Mouse (Mus musculus) v-Abl transformed pro-B cells (cell line): Measurements from ENCODE around the gene Tns1.

ENCODE experiments used
- in situ Hi-C, 2 experiments: fragments of 400-800 bp; cut with MboI; formaldehyde crosslinking; loops; one replicate each; pipeline ENCODE4 v1.15.1; 2025; ENCODE audit not compliant: unreplicated experiment in 2 of 2

Gene Tns1

GRCm38 (mm10) chr1:74123215-74123614, 1.0 kb downstream of the Tns1 start:
- in situ Hi-C loops = no loop called here

GRCm38 (mm10) chr1:74121821-74122576, 2.2 kb downstream of the Tns1 start:
- in situ Hi-C loops = no loop called here

GRCm38 (mm10) chr1:74121138-74121537, 3.1 kb downstream of the Tns1 start:
- in situ Hi-C loops = no loop called here

- in situ Hi-C loops = no loop called here
These were observed 5.1 kb downstream of the Tns1 start for GRCm38 (mm10) chr1:74119115-74119514.

- in situ Hi-C loops = no loop called here
These were observed 6.4 kb downstream of the Tns1 start for GRCm38 (mm10) chr1:74117876-74118275.

- in situ Hi-C loops = no loop called here
These were observed 11.2 kb downstream of the Tns1 start for GRCm38 (mm10) chr1:74113071-74113470.

DNA sequence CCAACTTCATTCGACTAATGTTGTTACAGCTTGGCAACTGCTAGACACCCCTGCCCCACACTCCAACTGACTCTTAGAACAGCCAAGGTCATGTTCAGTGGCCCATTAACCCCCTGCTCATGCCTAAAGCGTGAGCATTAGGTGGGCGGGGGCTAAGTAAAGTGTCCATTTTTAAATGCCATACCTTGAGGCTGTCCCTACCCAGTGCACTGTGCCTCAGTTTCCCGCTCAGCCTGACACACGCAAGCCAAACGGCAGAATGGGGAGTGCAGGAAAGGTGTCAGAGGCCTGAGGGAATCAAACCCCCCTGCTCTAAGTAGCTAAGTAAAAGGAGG, 12.6 kb downstream of the Tns1 start:
- in situ Hi-C loops = no loop called here

DNA sequence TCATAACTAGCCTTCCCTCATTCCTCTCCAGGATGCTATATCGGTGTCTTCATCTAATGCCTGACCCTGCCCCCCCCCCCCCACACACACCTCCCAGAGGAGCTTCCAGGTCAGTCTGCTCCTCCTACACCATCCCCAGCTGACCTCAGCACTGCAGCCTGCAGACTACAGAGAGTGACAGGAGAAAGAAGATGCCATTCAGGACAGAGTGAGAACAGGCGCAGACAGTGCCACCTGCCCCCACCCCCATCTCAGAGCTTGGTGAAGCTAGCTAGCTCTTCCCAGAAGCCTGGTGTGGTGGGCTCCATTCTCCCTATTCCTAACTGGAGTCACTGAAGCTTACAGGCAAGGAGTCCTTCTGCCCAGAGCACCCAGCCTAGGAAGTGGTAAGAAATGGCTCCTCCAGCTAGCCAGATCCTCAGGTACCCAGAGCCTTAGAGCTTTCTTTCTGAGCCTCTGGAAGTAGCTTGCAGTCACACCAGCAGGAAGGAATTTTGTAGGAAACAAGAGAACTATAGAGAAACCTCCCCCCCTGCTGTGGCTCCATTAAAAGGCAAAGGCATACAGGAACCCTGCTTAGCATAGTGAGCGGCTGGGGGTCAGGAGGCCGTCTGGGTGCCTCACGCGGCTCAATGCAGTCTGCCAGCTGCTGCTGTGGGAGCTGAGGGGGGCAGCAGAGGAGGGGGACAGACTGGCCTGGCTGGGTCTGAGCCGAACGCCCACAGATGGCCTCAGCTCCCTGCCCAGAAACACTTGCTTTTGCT, 13.1 kb downstream of the Tns1 start:
- in situ Hi-C loops = no loop called here

DNA sequence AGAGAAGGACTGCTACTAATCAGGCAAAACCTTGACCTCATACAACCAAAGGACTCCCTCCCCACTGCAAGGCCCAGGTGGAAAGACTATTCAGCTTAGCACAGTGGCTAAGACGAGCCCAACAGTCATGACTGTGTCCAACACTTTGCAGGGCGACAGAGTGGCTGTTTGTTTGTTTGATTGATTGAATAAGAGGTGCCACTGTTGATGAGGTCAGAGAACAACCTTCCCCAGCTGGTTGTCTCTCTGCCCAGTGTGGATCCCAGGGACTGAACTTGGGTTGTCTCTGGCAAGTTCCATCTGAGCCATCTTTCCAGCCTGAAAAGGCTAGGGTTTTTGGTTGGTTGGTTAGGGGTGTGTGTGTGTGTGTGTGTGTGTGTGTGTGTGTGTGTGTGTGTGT, 14.6 kb downstream of the Tns1 start:
- in situ Hi-C loops = no loop called here

- in situ Hi-C loops = no loop called here
These were observed 16.2 kb downstream of the Tns1 start for GRCm38 (mm10) chr1:74107931-74108618.

GRCm38 (mm10) chr1:74106214-74106613, 18.0 kb downstream of the Tns1 start:
- in situ Hi-C loops = no loop called here

DNA sequence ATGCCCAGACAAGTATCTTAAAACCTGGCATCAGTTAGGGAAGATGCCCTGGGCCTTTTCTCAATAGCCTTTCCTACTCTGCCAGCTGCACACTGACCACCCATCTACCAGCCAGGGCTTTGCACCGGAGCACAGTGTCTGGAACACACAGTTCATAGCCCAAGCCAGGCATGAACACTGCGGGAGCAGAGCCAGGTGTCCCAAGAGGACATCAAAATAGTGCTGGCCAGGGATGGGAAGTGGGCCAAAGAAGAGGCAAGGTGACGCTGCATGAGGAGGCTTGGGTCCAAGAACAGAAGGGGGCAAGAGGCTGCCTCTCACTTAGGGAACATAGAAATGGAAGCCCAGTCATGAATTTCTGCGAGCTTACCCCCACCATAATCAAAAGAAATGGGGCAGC, 18.6 kb downstream of the Tns1 start:
- in situ Hi-C loops = no loop called here

DNA sequence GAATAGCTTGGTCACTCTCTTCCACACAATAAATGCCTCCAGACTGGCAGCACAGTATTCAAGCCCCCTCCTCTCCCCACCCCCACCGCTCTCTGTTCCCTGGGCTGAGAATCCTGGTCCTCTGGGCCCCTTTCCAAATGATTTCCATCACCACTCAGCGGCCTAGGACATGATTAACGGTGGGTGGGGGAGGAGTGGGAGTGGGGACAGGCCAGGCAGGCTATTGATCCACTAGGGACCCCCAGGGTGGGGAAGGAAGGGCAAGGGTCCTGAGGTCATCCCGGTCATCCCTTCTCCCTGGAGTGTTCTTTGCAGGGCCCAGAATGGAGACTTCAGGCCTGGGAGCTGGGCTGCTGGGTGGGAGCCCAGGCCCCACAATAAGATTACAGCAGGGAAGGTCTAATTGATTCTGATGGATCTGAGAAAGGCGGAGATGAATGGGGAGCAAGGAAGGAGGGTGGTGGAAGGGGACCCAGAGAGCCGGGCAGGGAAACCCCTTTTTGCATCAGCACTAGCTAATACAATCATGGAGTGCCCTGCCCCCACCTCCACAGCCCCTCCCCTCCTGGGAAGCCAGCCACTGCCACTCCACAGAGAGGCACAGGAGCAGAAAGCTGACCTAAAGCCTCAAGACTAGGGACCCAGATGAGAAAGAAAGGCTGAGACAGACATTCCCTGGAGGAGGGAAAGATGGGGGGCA, 20.4 kb downstream of the Tns1 start:
- in situ Hi-C loops = no loop called here

- in situ Hi-C loops = no loop called here
These were observed 25.2 kb downstream of the Tns1 start for GRCm38 (mm10) chr1:74099001-74099435.

- in situ Hi-C loops = no loop called here
These were observed 25.9 kb downstream of the Tns1 start for GRCm38 (mm10) chr1:74098004-74099000.

- in situ Hi-C loops = no loop called here
These were observed 28.5 kb downstream of the Tns1 start for GRCm38 (mm10) chr1:74095728-74096127.

- in situ Hi-C loops = no loop called here
These were observed 29.0 kb downstream of the Tns1 start for GRCm38 (mm10) chr1:74095296-74095695.

DNA sequence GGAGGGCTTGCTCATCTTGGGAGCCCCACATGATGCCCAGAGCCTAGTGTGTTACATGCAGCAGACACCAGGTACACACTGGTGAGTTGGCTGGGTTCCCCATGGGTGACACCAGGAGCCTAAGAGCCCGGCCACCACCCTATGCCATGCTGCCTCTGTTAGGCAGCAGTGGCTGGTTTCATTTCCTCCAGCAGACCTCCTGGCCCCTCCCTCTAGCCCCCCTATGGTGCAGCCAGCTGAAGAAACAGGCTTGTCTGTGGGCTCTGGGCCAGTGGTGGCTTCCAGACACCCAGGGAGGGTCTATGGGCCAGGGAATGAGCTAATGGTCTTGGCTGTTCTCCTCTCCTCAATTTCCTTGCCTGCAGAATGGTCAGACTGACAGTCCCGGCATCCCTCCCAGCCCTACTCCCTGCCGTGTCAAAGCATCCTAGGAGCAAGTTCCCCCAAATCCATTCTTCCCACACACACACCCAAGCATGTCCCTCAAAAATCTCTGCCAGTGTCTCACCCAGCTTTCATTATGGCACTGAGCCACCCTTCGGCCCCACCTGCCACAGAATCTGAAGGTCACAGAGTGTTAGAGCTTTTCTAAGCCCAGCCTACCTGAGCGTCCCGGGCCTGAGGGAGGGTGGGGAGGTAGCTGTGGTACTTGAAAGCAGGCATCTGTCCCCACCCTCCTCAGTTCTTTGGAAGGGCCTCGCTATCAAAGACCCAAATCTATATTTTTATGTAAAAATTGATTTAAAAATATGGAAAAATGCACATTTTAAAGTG, 29.6 kb downstream of the Tns1 start:
- in situ Hi-C loops = no loop called here

DNA sequence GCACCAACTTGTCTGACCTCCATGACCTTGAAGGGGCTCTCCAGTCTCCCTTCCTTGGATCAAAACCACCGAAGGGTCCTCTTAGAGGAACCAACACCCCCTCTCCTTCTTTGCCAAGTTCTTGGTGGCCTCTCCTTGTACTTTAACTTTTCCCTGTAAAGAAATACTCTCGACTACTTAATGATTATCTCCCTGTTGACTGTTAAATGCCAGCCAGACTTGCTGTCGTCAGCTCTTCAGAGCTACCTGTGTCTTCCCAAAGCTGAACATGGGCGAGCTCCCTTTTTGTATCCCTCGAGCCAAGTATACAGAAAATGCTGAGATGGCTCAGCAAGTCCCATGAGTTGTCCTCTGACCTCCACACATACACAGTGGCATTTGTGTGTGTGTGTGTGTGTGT, 30.8 kb downstream of the Tns1 start:
- in situ Hi-C loops = no loop called here
